Mouse (Mus musculus) embryo, embryonic 10.5 days (tissue): ENCODE measurements around the gene Shisa6.

Experiments
- DNase-seq: peaks from one replicate; pipeline ENCODE4 v3.0.0-alpha.2; 2015; ENCODE audit warnings: low spot score

Shisa6 gene

GRCm38 (mm10) chr11:66525371-66526045 is at the start of gene Shisa6:
Gene Shisa6, minus strand, starts transcription at chr11:66525964.
- DNase-seq, result peak; percentile 38

DNA sequence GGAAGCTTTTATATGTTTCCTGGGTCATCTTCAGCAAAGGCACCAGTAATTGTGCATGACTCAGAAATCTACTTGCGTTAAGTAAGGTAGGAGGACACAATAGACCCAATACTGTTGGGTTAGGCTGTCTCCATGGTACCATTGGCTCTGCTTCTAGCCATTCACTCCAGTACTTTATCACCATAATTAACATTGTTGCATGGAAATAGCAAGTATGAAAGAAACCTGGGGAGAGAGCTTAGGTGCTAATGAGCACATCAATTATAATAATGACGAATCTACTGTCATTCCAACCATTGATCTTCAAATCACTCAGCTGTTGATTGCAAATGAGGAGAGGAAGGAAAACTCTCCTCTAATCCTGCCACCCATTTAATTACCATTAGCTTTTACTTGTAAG is 48.1 kb upstream of the Shisa6 start:
- DNase-seq, result no peak

DNA sequence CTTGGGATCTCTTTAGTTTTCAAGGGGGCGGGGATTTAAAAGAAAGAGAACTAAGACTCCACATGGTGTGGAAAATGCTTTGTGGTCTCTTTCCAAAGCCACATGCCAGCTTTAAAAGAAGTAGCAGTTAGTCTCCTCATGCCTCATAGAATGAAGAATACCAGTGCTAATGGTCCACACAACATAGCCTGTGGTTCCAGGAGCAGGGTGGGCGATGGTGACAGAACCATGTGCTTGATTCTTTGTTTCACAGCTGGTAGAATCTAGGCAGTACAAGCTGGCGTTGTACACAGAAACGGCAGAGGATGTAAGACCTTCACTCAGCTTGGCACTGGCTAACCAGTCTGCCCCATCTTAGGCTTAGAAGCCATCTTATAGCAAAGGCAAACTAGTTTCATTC is 43.3 kb upstream of the Shisa6 start:
- no peak for DNase-seq

DNA sequence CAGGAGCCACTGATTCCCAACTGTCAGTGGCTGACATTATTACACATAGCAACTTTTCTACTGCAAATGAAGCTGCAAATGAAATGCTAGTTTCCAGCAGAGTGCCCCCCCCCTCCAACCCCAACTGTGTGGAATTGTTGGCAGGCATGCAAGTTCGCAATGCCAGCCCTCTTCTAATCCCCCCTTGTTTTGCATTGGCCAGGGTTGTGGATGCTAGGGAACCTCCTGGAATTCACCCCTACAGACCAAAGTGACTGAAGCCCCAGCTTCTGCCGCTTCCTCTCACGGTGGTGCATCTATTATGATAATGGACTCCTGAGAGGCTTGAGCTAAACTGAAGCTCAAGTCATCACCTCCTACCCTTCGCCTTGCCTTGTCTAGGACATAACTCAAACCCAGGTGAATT is 42.6 kb upstream of the Shisa6 start:
- DNase-seq, result no peak

DNA sequence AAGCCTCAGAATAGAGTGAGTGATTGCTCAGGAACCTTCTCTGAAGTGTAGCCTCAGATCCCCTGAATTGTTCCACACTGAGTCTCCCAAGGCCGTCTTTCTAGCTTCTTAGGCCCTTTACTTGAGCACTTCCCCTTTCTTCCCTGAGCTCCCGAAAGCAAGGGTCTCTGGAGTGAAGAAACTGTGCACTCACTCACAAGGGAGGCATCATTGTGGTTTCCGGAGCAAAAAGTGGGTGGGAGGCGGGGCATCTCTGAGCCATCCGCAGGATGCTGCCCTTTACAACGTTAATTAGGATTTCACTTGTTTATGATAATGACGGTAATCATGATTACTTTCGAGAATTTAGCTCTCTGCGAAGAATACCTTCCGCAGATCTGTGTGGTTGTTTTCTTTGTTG is 41.6 kb upstream of the Shisa6 start:
- DNase-seq, result peak; percentile 21

GRCm38 (mm10) chr11:66562274-66562673 is 36.5 kb upstream of the Shisa6 start:
- no peak for DNase-seq

DNA sequence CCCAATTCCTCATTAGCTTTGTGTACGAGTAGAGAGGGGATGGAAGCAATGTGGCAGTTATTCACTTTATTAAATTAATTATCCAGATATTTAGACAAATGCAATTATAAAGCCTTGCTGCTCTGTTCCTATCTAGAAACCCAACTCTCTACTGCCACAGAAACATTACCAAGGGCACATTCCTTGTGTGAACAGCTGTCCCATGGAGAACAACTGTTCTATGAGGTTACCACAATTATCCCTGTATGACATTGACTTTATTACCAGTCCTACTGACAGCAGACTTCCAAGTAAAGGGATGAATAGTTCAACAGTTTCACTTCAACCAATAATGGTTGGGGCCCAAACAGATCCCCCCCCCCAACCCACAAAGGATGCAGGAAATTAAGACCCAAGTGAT is 12.1 kb upstream of the Shisa6 start:
- DNase-seq, result no peak

DNA sequence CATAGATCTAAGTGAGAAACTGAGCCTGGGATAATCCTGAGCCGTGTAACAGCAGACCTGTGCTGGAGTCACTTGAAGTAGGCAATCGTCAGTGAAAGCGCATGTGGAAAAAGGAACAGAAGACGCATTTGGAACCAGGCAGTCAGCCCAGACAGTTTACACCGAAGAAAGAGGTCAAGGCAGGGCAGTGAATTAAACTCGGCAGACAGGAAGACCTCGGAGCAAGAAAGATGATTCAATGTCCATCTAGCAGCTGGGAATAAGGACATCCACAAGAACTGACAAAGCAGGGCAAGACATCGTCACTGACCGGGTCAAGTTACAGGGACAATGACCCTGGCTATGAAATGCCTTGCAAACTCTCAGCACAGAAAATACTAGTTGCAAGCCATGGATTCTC is 10.1 kb upstream of the Shisa6 start:
- no peak for DNase-seq

DNA sequence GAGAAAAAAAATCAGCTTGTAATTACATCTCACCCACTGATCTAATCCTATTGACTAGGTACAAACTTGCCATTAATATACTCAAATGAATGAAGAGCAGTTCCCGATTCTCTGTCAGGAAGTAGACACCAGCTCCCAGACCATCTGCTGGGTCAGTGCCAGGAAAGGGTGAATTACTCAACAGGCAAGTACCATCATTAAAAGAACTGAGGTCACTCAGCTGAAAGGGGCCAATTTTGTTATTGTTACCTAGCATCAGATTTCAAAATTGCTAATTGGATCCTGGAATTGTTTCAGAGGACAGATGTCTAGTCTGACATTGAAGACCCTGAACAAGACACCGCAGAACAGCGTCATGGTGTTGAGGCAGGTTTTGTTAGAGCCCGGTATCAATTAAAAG is 9.4 kb upstream of the Shisa6 start:
- no peak for DNase-seq

DNA sequence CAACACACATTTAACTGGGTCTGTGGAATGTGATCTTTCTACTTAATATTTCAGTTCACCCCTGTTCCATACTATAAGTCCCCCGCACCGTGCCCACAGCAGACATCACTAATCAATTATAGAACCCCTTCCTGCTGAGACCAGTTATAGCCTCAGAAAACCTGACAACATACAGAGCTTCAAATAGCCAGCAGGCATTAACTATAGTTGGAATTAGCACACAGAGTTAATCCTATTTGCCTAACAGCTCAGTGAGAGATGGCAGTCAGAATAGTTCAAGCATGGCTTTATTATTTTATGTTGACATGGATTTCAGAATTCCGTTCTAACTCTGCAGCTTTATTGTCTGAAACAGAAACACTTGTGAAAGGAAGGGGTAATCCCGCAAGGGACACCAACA is 8.5 kb upstream of the Shisa6 start:
- DNase-seq, result no peak

DNA sequence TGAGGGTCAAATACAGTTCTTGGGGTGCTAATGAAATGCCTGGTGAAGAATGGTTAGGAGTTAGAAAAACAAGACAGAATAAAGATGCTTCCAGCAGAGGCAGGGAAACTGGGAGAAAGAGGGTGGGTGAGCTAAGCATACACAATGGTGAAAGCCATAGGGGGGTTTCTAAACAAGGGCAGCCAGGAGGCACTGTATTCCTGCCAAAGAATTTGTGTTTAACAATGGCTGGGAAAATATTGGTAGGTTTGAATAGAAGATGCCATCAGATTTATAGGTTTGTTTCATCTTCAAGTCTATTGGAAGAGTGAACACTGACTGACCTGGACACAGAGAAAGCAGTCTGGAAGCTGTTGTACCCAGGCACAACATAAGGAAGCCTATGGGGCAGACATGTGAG is 2.4 kb upstream of the Shisa6 start:
- no peak for DNase-seq

- DNase-seq, result peak; percentile 64
Measured at GRCm38 (mm10) chr11:66527343-66527742, 1.6 kb upstream of the Shisa6 start.

DNA sequence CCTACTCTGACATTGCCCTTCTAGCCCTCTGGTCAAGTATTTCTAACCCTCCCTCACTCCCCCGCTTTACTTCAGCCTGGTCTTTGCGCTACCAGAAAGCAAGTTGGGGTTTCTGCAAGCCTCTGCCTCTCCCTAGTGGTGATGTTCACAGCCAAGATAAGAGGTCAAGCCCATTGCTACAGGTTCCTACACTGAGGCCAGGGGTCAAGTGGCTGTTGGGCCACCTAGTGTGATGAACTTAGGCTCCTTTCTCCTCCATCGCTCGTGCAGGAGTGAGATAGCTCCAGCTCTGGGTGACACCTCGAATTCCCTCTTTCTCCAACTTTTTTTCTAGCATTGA is 1.2 kb upstream of the Shisa6 start:
- no peak for DNase-seq

DNA sequence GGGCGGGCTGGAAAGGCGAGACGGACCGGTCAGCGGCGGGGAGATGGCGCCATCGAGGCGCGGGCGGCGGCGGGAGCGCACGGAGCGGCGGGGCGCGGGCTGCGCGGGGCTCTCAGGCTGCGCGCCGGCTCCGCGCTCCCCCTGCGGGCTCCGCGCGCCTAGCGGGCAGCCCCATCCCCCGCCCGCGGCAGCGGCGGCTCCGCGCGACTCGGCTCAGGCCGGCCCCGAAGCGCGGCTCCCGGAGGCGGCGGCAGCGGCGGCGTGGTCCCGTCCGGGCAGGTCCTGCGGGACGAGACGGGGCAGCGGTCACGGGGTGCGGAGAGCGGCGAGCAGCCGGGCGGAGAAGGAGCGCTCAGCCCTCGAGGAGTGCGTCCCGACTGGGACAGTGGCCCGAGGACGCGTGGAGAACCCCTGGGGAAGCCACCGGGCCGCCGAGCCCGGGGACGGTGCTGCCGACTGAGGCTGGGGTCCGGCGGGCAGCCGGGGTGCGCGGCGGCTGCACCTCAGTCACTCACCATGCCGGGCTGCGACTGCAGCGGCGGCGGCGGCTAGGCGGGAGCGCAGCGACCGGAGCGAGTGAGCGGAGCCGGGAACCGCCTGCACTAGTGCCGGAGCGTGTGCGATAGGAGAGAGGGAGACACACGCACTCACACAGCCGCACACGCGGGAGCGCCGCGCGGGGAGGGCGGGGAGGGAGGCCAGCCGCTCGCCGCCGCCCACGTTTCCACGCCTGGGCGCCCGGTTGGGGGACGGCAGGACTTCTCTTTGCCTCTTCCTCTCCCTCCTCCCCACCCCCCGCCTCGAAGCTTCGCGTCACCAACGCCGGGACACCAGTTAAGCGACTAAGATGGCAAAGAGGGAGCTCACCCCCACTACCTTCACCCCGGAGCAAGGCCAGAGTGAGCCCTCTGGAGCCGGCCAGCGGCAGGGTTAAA is 549 bp upstream of the Shisa6 start:
- DNase-seq, result peak; percentile 64

GRCm38 (mm10) chr11:66524251-66524650 is 1.5 kb downstream of the Shisa6 start:
- no peak for DNase-seq

DNA sequence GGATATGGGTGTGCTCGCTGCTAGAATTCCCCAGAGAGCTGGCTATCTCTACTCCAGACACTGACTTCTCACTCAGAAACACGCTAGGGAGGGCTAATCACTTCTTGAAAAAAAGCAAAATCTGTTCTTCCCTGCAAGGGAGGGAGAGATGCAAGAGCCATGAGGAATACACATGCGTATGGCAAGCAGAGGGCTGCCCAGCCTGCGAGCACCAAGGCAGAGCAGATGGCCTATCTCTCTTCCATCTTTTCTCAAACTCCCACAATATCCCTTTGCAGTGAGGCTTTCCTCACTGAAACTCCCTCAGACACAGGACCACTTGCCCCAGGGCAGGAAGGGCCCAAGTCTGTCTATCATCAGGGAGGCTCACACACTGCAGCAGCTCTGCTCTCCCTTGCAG is 3.4 kb downstream of the Shisa6 start:
- DNase-seq, result no peak

- DNase-seq, result no peak
Measured at GRCm38 (mm10) chr11:66519386-66519785, 6.4 kb downstream of the Shisa6 start.

- DNase-seq, result no peak
Measured at GRCm38 (mm10) chr11:66514346-66514745, 11.4 kb downstream of the Shisa6 start.

DNA sequence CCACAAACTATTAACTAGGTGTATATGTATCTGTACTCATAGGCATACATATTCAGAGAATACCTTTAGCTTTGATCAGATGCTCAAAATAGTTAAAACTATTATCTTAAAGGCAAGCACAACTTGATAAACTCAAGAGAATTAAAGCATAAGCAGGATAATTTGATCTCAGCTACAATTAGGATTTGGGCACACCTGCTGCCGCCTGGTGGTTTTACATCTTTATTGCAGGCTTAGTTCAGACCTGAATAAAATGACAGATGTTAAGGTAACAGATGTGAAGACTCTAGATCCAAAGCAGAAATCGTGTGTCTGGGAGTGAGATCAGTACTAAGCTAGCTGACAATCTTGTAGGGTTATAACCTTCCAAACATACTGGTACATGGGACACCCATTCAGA is 24.8 kb downstream of the Shisa6 start:
- DNase-seq, result no peak

- DNase-seq, result no peak
Measured at GRCm38 (mm10) chr11:66498857-66499445, 26.8 kb downstream of the Shisa6 start.

- DNase-seq, result no peak
Measured at GRCm38 (mm10) chr11:66496235-66496634, 29.5 kb downstream of the Shisa6 start.

DNA sequence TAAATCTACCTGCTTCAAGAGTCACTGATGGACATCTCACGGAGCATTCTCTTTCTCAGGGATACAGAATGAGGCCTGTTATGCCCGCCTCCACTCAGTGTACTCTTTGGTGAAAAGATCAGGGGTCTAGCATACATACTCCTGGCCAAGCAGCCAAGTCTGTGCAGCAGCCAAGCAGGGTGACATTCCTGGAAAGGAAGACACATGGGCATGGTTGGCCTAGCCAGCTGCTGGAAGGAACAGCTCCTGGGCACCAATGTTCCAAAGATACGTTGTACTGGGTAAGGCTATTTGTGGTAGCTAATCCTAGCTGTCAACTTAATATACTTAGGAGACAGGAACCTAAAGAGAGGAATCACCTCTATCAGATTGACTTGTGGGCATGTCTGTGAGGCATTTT is 31.4 kb downstream of the Shisa6 start:
- no peak for DNase-seq

- DNase-seq, result no peak
Measured at GRCm38 (mm10) chr11:66487765-66488164, 38.0 kb downstream of the Shisa6 start.
